Mouse (Mus musculus): ENCODE results near the gene Gm20826.
"Not testable (repeated sequence)": the region's sequence is repeated elsewhere in the genome, so short reads cannot be mapped to it uniquely, and the experiment has no call there.

Gene Gm20826

GRCm38 (mm10) chrY:7638389-7638788 lies at the start of gene Gm20826:
Gene Gm20826 (minus strand): TSS chrY:7638489.
- not testable (repeated sequence) for DNase-seq (ENCODE audit: low read depth)

All from 416B (cell line).